Mouse (Mus musculus) lung, postnatal 4 days (tissue): ENCODE results near the gene Tnfaip3.

Experiments used
- DNase-seq, 2 experiments: peaks; one replicate each; pipeline ENCODE4 v3.0.0; 2021

Tnfaip3 gene

DNA sequence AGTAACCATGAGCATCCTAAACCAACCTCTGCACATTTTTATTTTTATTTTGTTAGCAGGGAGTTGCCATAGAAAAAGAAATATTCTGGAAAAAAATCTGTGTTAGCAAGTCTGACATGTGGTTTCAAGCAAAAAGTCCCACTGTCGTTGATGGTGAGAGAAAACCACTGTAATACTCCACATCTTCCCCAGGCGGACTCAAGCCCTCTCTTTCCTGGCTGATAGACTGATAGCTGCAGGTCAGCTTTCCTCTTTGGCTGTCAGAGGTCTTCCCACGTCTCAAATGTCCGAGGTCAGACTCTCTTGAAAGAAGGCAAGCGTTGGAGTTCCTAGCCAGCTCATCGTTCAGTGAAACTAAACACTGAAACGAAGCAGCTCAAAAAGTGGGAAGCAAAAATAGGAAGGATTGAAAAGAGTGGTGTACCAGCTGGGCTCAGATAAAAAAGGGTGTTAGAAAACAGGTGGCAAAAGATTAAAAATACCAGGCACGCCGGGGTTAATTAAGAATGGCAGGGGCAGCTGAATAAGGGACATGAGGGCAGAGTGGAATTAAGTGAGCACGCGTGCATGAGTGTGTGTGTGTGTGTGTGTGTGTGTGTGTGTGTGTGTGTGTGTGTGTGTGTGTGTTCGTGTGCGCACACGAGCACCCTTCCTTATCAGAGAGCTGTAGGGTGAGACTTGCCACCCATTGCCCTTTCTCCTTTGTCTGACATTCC lies 55.5 kb downstream of the Tnfaip3 start:
- no peak for DNase-seq

DNA sequence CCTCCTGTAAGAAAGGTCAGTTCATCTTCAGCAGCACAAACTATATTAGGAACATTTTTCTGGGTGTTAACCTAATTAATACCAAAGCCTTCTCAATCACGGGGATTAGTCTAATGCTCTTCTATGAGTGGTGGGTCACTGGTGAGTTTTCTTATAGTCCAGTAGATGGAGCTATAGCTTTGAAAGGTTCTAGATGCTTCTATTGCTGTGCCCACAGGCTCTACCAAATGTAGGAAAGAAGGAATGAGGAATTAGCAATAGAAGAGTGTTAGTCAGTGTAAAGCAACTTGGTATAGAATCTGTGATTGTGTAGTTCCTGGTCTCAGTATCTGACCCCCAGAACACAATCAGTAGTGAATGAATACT lies 61.8 kb downstream of the Tnfaip3 start:
- no peak for DNase-seq

DNA sequence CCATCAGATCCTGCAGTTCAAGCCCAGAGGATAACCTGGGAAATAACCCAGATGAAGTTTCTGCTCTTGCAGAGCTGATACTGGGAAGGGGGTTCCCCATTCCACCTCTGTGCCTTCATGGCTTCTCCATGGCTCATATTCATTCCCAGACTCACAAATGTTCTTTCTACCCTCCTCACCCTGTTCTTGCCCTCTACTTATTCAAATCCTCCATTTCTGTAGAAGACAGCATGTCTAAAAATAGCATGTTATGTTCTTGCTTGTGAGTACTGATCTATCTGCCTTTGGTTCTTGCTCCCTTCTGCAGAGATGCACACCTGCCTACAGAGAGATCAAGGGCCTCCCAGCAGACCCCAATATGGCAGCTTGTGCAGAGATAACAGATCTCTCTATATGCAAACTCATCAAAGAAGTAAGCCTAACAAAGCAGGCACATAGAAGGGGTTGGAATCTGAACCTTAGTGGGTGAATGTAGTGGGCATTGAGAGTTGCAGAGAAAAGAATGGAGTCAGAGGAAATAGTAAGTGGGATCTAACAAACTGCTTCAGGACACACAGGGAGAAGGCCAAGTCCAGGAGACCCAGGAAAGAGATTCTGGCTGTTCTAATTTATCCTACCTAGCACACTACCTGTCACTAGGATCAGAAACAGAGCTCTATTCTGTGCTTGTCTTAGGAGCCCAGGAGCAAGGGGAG lies 62.3 kb downstream of the Tnfaip3 start:
- DNase-seq = no peak
